Mouse (Mus musculus) C3H10T1/2 (cell line): ENCODE measurements around the gene Prpsap1. TPM values are rescaled to one million over a fixed set of nuclear protein-coding genes. Genes with fewer than 3 reads are reported as not detected.

ENCODE experiments used
- polyA plus RNA-seq, 2 experiments: library from polyadenylated mRNA; unstranded; fragments of >200 nt; fragmentation: generic; extraction: Trizol; gene quantifications; one replicate each; pipeline ENCODE4 v1.2.1; 2012; ENCODE audit warnings: missing spikeins in 2 of 2

Gene Prpsap1
- 100 to 1,000 TPM; 143 to 168 TPM for polyA plus RNA-seq

DNA sequence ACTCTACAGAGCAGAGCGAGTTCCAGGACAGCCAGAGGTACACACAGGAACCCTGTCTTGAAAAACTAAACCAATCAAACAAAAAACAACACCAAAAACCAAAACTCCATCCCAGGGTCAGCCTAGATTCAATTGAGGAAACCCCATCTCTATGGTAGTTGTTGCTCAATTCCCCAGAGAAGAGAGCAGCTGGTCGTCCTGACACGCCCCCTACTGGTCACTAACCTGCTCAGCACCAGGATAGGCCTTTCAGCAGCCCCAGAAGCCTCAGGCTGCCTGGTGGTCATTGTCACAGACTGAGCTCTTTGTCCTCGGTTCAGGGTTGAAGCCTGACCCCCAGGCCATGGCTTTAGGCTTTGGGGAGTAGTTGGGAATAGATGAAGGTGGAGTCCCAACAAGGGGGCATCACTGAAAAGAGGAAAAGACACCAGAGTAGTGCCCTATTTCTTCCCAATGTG is at the start of gene Prpsap1:
Gene Prpsap1 (minus strand): TSS at position 408 of the 458 bp plus-strand sequence.

GRCm38 (mm10) chr11:116530187-116531147 is 36.5 kb upstream of the Prpsap1 start, which contains the start of gene Sphk1:
Gene Sphk1 (plus strand): TSS chr11:116530925.

GRCm38 (mm10) chr11:116466141-116466540 is 27.9 kb downstream of the Prpsap1 start, which contains the start of gene Qrich2:
Gene Qrich2 (minus strand): TSS chr11:116466241.

GRCm38 (mm10) chr11:116433356-116434286 is 60.4 kb downstream of the Prpsap1 start, which contains the start of gene Ubald2:
Gene Ubald2 (plus strand): TSS chr11:116434094.

Other genes starting within 250 kb of the Prpsap1 start
- 100 to 1,000 TPM in 1 of 2 experiments, 10 to 100 TPM in 1; 62.3 to 111 TPM for gene Srp68, start 220.0 kb downstream of the Prpsap1 start, polyA plus RNA-seq
- 1 to 10 TPM in 1 of 2 experiments, under 1 TPM in 1; 0.06 to 2.5 TPM for gene Galr2, start 213.3 kb downstream of the Prpsap1 start, polyA plus RNA-seq
- gene Exoc7, start 187.0 kb downstream of the Prpsap1 start, polyA plus RNA-seq = 10 to 100 TPM; 89.3 to 90.3 TPM
- under 1 TPM; 0.12 to 0.51 TPM for gene Foxj1, start 158.8 kb downstream of the Prpsap1 start, polyA plus RNA-seq
- 10 to 100 TPM; 15.7 to 17.5 TPM for gene Rnf157, start 81.2 kb downstream of the Prpsap1 start, polyA plus RNA-seq
- gene Ubald2, start 60.1 kb downstream of the Prpsap1 start, polyA plus RNA-seq = 100 to 1,000 TPM in 1 of 2 experiments, 10 to 100 TPM in 1; 99.5 to 182 TPM
- under 1 TPM; 0.14 to 0.20 TPM for gene Qrich2, start 28.0 kb downstream of the Prpsap1 start, polyA plus RNA-seq
- gene Sphk1, start 36.7 kb upstream of the Prpsap1 start, polyA plus RNA-seq = 10 to 100 TPM; 12.5 to 85.8 TPM
- gene Ube2o, start 87.2 kb upstream of the Prpsap1 start, polyA plus RNA-seq = 10 to 100 TPM; 21.4 to 41.1 TPM
- under 1 TPM in 1 of 2 experiments, not detected in 1; 0.11 TPM for gene Aanat, start 92.2 kb upstream of the Prpsap1 start, polyA plus RNA-seq
- gene Rhbdf2, start 132.8 kb upstream of the Prpsap1 start, polyA plus RNA-seq = under 1 TPM in 1 of 2 experiments, not detected in 1; 0.01 TPM
- 1 to 10 TPM; 1.0 to 5.5 TPM for gene Prcd, start 159.3 kb upstream of the Prpsap1 start, polyA plus RNA-seq
- under 1 TPM; 0.05 to 0.48 TPM for gene Cygb, start 160.1 kb upstream of the Prpsap1 start, polyA plus RNA-seq